Mouse (Mus musculus): ENCODE measurements around the gene Gfy. TPM values are rescaled to one million over a fixed set of nuclear protein-coding genes. Genes with fewer than 3 reads are reported as not detected.
"Not testable (repeated sequence)": the region's sequence is repeated elsewhere in the genome, so short reads cannot be mapped to it uniquely, and the experiment has no call there.

Gfy gene
- total RNA-seq, 2 experiments from 2014 or later: 0.26 TPM; not detected in 1

DNA sequence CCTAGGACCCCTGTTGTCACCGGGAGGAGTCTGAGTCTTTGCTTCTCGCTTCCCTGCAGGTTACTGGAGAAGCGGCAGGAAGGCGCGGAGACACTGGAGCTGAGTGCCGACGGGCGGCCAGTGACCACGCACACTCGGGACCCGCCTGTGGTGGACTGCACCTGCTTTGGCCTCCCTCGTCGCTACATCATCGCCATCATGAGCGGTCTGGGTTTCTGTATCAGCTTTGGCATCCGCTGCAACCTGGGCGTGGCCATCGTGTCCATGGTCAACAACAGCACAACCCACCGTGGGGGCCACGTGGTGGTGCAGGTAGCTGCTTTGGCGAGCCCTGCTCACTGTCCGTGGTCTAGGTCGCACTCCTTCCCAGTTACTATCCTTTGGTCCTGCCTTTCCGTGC is 10.7 kb downstream of the Gfy start:
- DNase-seq (ENCODE audit: low spot score in 2 of 2): no peak

DNA sequence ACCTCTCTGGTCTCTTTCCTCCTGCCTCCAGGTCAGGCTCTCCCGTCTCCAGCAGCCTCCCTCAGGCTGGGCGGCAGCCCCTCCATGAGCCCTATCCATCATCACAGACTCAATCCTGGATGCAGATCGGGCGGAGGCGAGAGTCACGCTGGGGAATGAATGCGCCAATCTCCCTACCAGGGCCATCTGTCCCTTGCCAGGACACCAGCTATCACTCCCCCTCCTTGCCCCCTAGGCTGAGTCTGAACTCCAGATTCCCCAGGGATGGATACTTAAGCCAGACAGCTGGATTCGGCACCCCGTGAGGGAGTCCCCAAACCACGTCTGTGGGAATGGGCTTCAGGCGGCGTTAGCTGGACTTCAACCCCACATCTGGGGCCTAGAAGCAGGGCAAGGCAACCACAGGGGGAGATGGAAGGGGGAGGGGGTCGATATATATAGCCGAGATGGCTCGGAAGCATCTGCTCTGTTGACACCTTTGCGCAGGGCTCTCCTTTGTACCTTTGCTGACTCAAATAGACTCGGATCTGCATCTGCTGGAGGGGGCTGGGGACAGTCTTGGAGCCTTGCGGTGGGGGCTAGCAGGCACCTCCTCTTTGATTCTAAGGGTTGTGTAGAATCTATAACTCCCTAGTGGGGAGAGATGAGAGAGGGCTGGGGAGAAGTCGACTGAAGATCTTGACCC is 11.5 kb downstream of the Gfy start:
- peak in 1 of 2 experiments; percentile 62 for DNase-seq (ENCODE audit: low spot score in 2 of 2)

DNA sequence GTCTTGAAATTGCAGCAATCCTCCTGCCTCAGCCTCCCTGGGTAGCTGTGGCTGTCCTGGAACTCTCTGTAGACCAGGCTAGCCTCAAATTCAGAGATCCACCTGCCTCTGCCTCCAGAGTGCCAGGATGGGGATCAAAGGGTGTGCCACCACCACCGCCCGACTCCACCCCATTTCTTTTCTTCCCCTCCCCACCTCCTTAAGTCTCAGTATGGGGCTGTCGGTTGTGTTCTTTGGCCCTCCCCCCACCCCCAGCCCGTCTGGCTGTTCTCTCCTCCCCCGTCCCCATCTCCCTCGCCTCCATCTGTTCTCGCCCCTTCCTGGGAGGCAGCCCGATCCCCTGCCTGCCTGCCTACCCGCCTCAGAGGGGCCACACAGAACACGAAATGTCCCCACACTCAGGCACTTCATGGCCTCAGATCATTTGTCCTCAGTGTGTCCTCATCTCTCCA is 12.4 kb downstream of the Gfy start:
- peak in 1 of 2 experiments; percentile 64 for DNase-seq (ENCODE audit: low spot score in 2 of 2)

DNA sequence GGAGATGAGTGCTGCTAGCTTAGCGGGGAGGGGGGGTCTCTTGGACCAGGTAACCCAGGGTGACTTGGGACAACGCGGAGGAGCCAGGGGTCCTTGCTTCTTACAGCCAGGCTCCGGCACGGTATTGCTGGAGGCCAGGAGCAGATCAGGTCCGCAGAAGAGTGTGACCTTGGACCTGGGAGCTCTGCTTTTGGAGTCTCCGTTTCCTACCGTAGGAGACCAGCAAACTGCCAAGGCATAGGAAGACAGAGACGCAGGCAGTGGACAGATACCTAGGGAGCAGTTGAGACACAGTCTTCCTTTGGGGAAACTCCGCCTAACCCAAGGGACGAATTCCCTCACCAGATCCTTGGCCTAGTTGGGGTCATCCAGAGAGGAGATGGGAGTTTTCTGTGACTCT is 13.7 kb downstream of the Gfy start:
- no peak for DNase-seq (ENCODE audit: low spot score in 2 of 2)

GRCm38 (mm10) chr7:45164833-45165232 is 14.5 kb downstream of the Gfy start:
- DNase-seq (ENCODE audit: low spot score in 2 of 2): no peak

DNA sequence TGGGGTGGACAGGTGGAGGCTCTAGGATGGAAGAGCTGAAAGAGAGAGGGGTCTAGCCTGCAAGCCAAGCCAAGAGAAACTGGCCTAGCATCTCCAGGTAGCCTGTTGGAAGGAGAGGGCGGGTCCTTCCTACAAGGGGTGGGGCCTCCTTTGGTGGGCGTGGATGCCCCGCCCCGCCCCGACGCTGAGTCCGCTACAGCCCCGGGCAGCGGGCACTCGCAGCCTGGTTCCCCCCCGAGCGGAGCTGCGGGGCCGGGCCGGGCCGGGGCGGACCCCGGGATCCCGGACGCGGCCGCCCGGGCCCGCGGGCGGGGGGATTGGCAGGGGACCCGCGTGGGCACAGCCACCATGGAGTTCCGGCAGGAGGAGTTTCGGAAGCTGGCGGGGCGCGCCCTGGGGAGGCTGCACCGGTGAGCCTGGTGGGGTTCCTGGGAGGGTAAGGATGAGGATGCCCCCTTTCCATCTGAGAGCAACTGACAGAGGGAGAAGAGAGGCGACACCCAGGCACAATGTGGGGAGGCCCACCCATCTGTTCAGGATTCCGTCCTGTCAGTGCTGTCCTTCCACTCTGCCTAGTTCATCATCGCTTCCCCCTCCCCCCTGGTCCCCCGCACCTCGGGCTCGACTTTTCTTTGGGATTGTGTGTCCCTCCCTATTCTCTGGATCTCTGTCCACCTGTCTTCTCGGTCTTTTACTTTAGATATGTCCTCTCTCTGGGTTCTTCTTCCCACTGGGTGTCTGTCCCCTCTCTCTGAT is 15.5 kb downstream of the Gfy start, which contains the start of gene Slc17a7:
Slc17a7 (plus strand) TSS at position 215 of the 756 bp plus-strand sequence.
- DNase-seq (ENCODE audit: low spot score in 2 of 2): no peak

GRCm38 (mm10) chr7:45162996-45163615 is 16.3 kb downstream of the Gfy start:
- DNase-seq (ENCODE audit: low spot score in 2 of 2): no peak

GRCm38 (mm10) chr7:45162551-45162950 is 16.8 kb downstream of the Gfy start:
- no peak for DNase-seq (ENCODE audit: low spot score in 2 of 2)

DNA sequence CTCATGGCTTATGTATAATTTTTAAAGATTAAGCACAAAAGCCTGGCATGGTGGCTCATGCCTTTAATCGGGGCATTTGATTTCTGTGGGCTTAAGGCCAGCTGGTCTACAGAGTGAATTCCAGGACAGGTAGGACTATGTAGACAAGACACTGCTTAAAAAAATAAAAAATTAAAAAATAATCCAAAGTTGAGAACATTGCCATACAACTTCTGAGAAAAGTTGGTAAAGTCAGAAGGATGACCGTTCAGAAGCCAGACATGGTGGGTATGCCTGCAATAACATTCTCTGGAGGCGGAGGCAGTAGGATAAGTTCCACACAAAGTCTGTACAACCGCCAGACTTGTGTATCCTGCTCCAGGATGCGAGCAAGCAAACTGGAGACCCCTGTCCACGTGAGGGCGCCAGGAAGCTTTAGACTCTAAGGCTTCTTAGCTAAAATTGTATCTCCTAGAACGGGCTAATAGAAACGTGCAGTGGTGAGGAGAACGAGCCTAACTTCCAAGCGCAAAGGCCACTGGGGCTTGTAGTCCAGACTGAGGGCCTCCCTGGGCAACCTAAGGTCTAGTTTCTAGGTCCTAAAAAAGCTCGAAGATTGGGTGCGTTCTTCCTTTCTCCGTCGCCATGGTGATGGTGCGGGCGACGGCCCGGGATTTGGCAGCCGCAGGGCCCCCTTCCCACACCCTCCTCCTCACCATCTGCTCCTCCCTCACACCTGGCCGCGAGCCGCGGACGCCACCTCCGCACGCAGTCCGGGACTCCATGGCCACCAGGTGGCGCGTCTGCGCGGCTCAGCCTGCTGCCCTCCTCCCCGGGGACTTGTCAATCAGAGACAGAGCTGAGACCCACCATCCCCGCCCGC is 17.5 kb downstream of the Gfy start:
- DNase-seq (ENCODE audit: low spot score in 2 of 2): peak; percentile 94 to 95

DNA sequence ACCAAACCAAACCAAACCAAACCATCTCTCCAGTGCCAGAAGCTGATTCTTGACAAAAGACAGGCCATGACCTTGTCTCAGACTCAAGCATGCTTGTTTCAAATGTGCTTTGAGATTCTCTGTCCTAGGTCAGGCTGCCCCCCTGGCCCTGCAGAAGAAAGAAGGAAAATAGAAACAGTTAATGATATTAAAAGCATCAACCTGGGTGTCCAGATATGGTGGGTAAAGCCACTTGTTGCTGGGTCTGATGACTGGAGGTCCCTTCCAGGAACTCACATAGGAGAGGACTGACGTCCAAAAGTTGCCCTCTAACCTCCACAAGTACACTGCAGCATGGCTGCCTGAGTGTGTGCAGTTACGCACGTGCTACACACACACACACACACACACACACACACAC is 18.5 kb downstream of the Gfy start:
- no peak for DNase-seq (ENCODE audit: low spot score in 2 of 2)

DNA sequence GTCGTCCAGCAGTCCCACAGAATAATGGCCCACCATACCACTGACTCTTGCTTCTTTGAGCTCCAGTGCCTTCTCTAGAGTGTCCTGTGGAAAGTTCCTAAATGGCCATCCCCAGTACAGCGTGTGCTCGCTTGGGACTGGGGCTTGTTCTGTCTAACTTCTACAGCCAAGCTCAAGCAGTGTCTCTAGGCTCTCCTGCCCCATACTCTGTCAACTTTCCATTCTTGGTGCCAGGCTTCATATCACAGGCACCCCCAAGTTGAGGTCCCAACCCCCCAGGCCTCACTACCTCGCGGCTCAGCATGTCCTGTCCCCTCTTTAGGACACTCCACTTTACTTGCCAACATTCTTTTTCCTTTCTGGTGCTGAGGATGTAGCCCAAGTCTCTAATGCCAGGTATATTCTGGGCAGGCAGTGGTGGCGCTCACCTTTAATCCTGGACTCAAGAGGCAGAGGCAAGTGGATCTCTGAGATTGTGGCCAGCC is 19.0 kb downstream of the Gfy start:
- no peak for DNase-seq (ENCODE audit: low spot score in 2 of 2)

DNA sequence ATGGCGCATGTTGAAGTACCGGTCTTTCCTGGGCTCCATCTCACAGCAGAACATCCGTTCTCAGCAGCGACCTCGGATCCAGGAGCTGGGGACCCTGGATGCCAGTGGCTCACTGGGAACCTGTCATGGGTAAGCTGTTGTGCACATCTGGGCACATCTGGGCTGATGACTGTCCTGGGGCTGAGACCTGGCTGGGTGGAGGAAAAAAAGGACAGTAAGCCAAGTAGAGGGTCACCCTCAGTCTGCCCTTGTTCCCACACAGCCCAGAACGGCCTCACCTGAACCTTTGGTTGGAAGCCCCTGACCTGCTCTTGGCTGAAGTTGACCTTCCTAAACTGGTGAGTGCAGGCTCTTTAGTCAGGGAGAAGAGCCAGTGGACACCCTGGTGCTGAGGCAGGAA is 20.4 kb downstream of the Gfy start:
- DNase-seq (ENCODE audit: low spot score in 2 of 2): no peak

- no peak for DNase-seq (ENCODE audit: low spot score in 2 of 2)
These were observed 21.9 kb downstream of the Gfy start for GRCm38 (mm10) chr7:45157459-45157858.

- no peak for DNase-seq (ENCODE audit: low spot score in 2 of 2)
These were observed 23.2 kb downstream of the Gfy start for GRCm38 (mm10) chr7:45156206-45156605.

DNA sequence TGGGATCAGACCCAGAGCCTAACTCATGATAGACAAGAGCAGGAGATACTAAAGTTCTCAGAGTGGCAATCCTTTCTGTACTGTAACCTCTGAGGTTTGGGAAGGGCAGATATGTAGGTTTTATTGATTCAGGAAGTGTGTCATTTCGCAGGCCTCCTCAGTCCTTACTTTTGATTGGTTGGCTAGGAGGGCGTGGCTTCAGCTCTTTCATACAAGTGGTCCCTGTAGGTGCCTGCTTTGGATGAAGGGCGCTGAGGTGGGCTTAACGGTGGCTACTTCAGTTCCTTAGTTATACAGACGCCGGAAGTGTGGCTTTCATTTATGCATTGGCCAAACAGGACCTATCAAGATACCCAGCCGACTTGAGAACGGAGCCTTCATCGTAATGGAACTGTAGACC is 23.8 kb downstream of the Gfy start:
- DNase-seq (ENCODE audit: low spot score in 2 of 2): no peak

DNA sequence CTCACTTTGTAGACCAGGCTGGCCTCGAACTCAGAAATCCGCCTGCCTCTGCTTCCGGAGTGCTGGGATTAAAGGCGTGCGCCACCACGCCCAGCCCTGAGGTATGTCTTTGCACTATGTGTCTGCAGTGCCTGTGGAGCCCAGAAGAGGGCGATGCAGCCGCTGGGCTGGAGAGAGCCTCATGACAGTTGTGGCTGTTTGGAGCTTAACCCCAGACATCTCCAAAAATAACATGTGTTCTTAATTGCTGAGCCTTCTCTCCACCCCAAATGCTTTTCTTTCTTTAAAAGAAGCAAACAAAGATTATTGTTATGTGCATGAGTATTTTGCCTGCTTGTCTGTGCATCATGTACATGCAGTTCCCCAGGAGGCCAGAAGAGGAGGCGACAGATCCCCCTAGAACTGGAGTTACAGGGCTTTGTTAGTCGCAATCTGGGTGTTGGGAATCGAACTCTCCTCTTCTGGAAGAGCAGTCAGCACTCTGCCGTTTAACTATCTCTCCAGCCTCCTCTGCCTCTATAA is 24.3 kb downstream of the Gfy start:
- DNase-seq (ENCODE audit: low spot score in 2 of 2): no peak

DNA sequence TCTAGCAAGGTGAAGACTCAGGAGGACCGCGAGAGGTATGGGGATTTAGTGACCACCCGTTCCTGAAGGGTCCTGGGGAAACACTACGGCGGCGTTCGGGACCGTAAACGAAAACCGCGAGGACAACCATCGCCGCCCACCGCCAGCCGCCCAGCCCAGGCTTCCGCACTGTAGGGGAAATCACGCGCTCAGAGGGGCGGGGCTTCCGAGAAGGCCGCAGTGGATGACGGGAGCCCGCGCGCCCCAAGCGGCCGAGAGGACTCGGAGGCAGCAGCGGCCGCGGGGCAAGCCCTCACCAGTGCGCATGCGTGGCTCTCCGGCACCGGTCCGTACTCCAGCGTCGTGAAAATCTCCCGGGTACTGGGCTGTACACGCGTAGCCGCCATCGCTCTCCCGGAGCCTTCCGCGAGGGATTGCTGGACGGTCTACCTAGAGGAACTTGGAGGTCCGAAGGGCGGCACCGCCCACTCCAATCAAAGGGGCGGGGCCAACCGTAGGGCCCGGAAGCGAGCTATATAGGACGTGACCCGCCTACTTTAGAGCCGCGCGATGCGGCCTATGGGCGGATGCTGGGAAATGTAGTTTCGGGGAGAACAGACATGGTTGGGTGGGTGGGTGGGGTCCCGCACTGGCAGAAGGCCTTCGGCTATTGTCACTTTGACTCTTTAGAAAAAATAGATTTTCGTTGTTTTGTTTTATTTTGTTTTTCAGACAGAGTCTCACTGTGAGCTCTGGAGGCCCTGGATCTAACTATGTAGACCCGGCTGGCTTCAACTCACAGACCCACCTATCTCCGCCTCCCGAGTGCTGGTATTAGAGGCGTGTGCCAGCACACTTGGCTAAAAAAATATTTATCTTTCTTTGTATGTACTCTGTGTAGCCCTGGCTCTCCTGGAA is 25.0 kb downstream of the Gfy start, which contains the start of the genes Pih1d1 and Aldh16a1:
Pih1d1 (plus strand) TSS at position 208 of the 897 bp plus-strand sequence.
Aldh16a1 (minus strand) TSS at position 489 of the 897 bp plus-strand sequence.
- DNase-seq (ENCODE audit: low spot score in 2 of 2): peak; percentile 97 to 99

- no peak for DNase-seq (ENCODE audit: low spot score in 2 of 2)
These were observed 25.8 kb downstream of the Gfy start for GRCm38 (mm10) chr7:45153586-45153985.

- not testable (repeated sequence) for DNase-seq (ENCODE audit: low spot score in 2 of 2)
These were observed 26.3 kb downstream of the Gfy start for GRCm38 (mm10) chr7:45153052-45153451.
